Mouse (Mus musculus) kidney, embryonic 14.5 days (tissue): ENCODE measurements around the gene Spats2. TPM values are rescaled to one million over a fixed set of nuclear protein-coding genes. Genes with fewer than 3 reads are reported as not detected.

Experiments
- ATAC-seq: fragments of 200-750 bp; cut with Nextera tagmentation; 2 replicates; pipeline ENCODE4 v1.8.0; 2017; ENCODE audit warnings: moderate number of reproducible peaks, mild to moderate bottlenecking, moderate TSS enrichment, moderate library complexity; ENCODE audit not compliant: low FRiP score, low TSS enrichment
- H3K27ac ChIP-seq: fragments of 300-500 bp; sonication (generic); 2 replicates; pipeline ENCODE4 v1.5.1; 2014; ENCODE audit warnings: low read depth, mild to moderate bottlenecking, low read length, moderate library complexity, mixed read lengths
- H3K27me3 ChIP-seq: fragments of 300-500 bp; sonication (generic); 2 replicates; pipeline ENCODE4 v1.6.1; 2014; ENCODE audit warnings: mild to moderate bottlenecking, low read length; ENCODE audit not compliant: control insufficient read depth, insufficient read depth
- H3K36me3 ChIP-seq: fragments of 300-500 bp; sonication (generic); 2 replicates; pipeline ENCODE4 v1.6.1; 2014; ENCODE audit warnings: low read length, mixed read lengths; ENCODE audit not compliant: control insufficient read depth, insufficient read depth
- H3K4me1 ChIP-seq: fragments of 300-500 bp; sonication (generic); 2 replicates; pipeline ENCODE4 v1.6.1; 2014; ENCODE audit warnings: low read length, mixed read lengths; ENCODE audit not compliant: control insufficient read depth, insufficient read depth
- H3K4me2 ChIP-seq: fragments of 300-500 bp; sonication (generic); replicated peaks from 2 replicates; pipeline ENCODE4 v1.6.1; 2014; ENCODE audit warnings: low read depth, mild to moderate bottlenecking, low read length
- H3K4me3 ChIP-seq: fragments of 300-500 bp; sonication (generic); 2 replicates; pipeline ENCODE4 v1.5.1; 2014; ENCODE audit warnings: mild to moderate bottlenecking, low read length
- H3K9ac ChIP-seq: fragments of 300-500 bp; sonication (generic); 2 replicates; pipeline ENCODE4 v1.6.1; 2014; ENCODE audit warnings: low read depth, mild to moderate bottlenecking, low read length, moderate library complexity
- H3K9me3 ChIP-seq: fragments of 300-500 bp; sonication (generic); 2 replicates; pipeline ENCODE4 v1.6.1; 2016; ENCODE audit warnings: low read length; ENCODE audit not compliant: control insufficient read depth
- WGBS: fragments of 180-500 bp; shearing (Covaris S2); extraction: QIAGEN DNeasy Blood & Tissue Kit; methylation state at CpG from one replicate; pipeline ENCODE4 v1.1.7; 2014; 5-methylcytosine and 5-hydroxymethylcytosine counted together
- polyA plus RNA-seq: library from polyadenylated mRNA; unstranded; fragments of >200 nt; fragmentation: Nextera tagmentation; extraction: Ambion mirVana; gene quantifications from 2 replicates; pipeline ENCODE4 v1.2.1, GENCODE M21; 2014

Gene Spats2
- polyA plus RNA-seq, 1 experiment from 2014 or later: 55.2 TPM

GRCm38 (mm10) chr15:99085997-99086396, 39.7 kb upstream of the Spats2 start:
- 81% methylated on average over 4 of the region's 4 CpGs for WGBS
- no peak overlapping the region for H3K9ac ChIP-seq

GRCm38 (mm10) chr15:99087253-99088075, 38.3 kb upstream of the Spats2 start, which contains the start of gene C1ql4:
TSS of gene C1ql4 (minus strand) at chr15:99087817.
- Histone ChIP-seq H3K9ac (0 out of 2 replicates have a peak within 1 kb of the TSS, but pooled peaks have one; percentile 7), H3K27me3 (peaks cover 79% of the 10 kb centered on the region), H3K9me3 (no peaks in the 10 kb centered on the region), H3K36me3 (peaks cover 10% of the 10 kb centered on the region), H3K4me3 (peak within 1 kb of the TSS; percentile 24), H3K4me1 (peaks cover 10% of the 10 kb centered on the region), H3K27ac (no peak within 1 kb of the TSS), H3K4me2 (peak within 1 kb of the TSS; percentile 38)
- ATAC-seq: no peak
- 6% methylated on average over 60 of the region's 60 CpGs for WGBS

More at GRCm38 (mm10) chr15:99085997-99086396, 39.7 kb upstream of the Spats2 start:
- Histone ChIP-seq H3K27me3 (peaks cover 71% of the 10 kb centered on the region), H3K4me3 (no peak overlapping the region), H3K9me3 (no peaks in the 10 kb centered on the region), H3K4me1 (peaks cover 10% of the 10 kb centered on the region), H3K4me2 (no peak overlapping the region), H3K36me3 (peaks cover 22% of the 10 kb centered on the region), H3K27ac (no peak overlapping the region)
- no peak for ATAC-seq

GRCm38 (mm10) chr15:99088292-99088691, 37.4 kb upstream of the Spats2 start:
- Histone ChIP-seq H3K4me2 (peak overlapping the region; percentile 38), H3K36me3 (peaks cover 2% of the 10 kb centered on the region; the same call in 1 of the 2 replicates), H3K9ac (0 out of 2 replicates have a peak overlapping the region, but pooled peaks have one; percentile 7), H3K4me3 (peak overlapping the region; percentile 24), H3K27ac (no peak overlapping the region), H3K27me3 (peaks cover 83% of the 10 kb centered on the region), H3K4me1 (peaks cover 12% of the 10 kb centered on the region), H3K9me3 (no peaks in the 10 kb centered on the region)
- ATAC-seq: peak; percentile 63
- under 1% methylated on average over 27 of the region's 27 CpGs for WGBS

- no peak overlapping the region for H3K9ac ChIP-seq
- peaks cover 79% of the 10 kb centered on the region for H3K27me3 ChIP-seq
- H3K9me3 ChIP-seq: no peaks in the 10 kb centered on the region
- no peaks in the 10 kb centered on the region for H3K36me3 ChIP-seq
- H3K4me2 ChIP-seq: peak overlapping the region; percentile 32
- no peak overlapping the region for H3K27ac ChIP-seq
- no peak for ATAC-seq
- H3K4me1 ChIP-seq: peaks cover 18% of the 10 kb centered on the region
- 9% methylated on average over 14 of the region's 14 CpGs for WGBS
- peak overlapping the region; percentile 24; the same call in 1 of the 2 replicates for H3K4me3 ChIP-seq
Measured at GRCm38 (mm10) chr15:99089069-99089468, 36.6 kb upstream of the Spats2 start.

- ATAC-seq: no peak
- Histone ChIP-seq H3K27ac (peak within 1 kb of the TSS; percentile 48; the same call in 1 of the 2 replicates), H3K9me3 (no peaks in the 10 kb centered on the region), H3K4me1 (peaks cover 49% of the 10 kb centered on the region), H3K9ac (peak within 1 kb of the TSS; percentile 56), H3K36me3 (no peaks in the 10 kb centered on the region), H3K4me2 (peak within 1 kb of the TSS; percentile 84), H3K4me3 (peak within 1 kb of the TSS; percentile 39), H3K27me3 (peaks cover 71% of the 10 kb centered on the region)
- 36% methylated on average over 8 of the region's 8 CpGs for WGBS
Measured at GRCm38 (mm10) chr15:99092870-99093269, 32.8 kb upstream of the Spats2 start, which contains the start of gene Dnajc22. TSS of gene Dnajc22 (plus strand) at chr15:99093170.

GRCm38 (mm10) chr15:99093291-99094258, 32.1 kb upstream of the Spats2 start:
- ATAC-seq: peak; percentile 17; the same call in 1 of the 2 replicates
- peak overlapping the region; percentile 56 for H3K9ac ChIP-seq
- peak overlapping the region; percentile 39 for H3K4me3 ChIP-seq
- H3K4me1 ChIP-seq: peaks cover 52% of the 10 kb centered on the region
- no peaks in the 10 kb centered on the region for H3K9me3 ChIP-seq
- peak overlapping the region; percentile 48; the same call in 1 of the 2 replicates for H3K27ac ChIP-seq
- peak overlapping the region; percentile 84 for H3K4me2 ChIP-seq
- under 1% methylated on average over 56 of the region's 56 CpGs for WGBS
- peaks cover 70% of the 10 kb centered on the region for H3K27me3 ChIP-seq
- H3K36me3 ChIP-seq: no peaks in the 10 kb centered on the region

- peaks cover 64% of the 10 kb centered on the region for H3K27me3 ChIP-seq
- WGBS: under 1% methylated on average over 27 of the region's 27 CpGs
- H3K9me3 ChIP-seq: no peaks in the 10 kb centered on the region
- H3K27ac ChIP-seq: no peak overlapping the region
- no peak overlapping the region; the same call in 1 of the 2 replicates for H3K4me3 ChIP-seq
- peak; percentile 65 for ATAC-seq
- H3K9ac ChIP-seq: no peak overlapping the region
- H3K4me1 ChIP-seq: peaks cover 45% of the 10 kb centered on the region
- no peaks in the 10 kb centered on the region for H3K36me3 ChIP-seq
- H3K4me2 ChIP-seq: peak overlapping the region; percentile 22
Measured at GRCm38 (mm10) chr15:99094631-99095270, 31.0 kb upstream of the Spats2 start.

- Histone ChIP-seq H3K4me3 (no peak overlapping the region), H3K9ac (no peak overlapping the region), H3K4me1 (peaks cover 45% of the 10 kb centered on the region), H3K27me3 (peaks cover 58% of the 10 kb centered on the region), H3K4me2 (peak overlapping the region; percentile 22), H3K36me3 (no peaks in the 10 kb centered on the region), H3K27ac (peak overlapping the region; percentile 24), H3K9me3 (no peaks in the 10 kb centered on the region)
- ATAC-seq: no peak
- 6% methylated on average over 6 of the region's 6 CpGs for WGBS
Measured at GRCm38 (mm10) chr15:99095356-99095755, 30.4 kb upstream of the Spats2 start.
